Mouse (Mus musculus): ENCODE results near the gene Dlgap3.

GRCm38 (mm10) chr4:127179469-127180449 lies 10.8 kb downstream of the Dlgap3 start:
- TF ChIP-seq CTCF (IDR thresholded peaks at IDR 0.05; ENCODE audit: control insufficient read depth, insufficient read depth, low read length) (no peak), POLR2A (IDR thresholded peaks at IDR 0.05; ENCODE audit: borderline replicate concordance, control insufficient read depth, low read depth, low read length) (no peak)

Data from bone marrow, adult 2 months (tissue).